Mouse (Mus musculus) mouse embryonic stem cell (cell line): ENCODE data around the gene Wnt10b.

Experiments used
- in situ Hi-C, 2 experiments: fragments of 300-500 bp; cut with MboI; formaldehyde crosslinking; loops; 1 replicate in 1 of 2; 3 replicates in 1 of 2; pipeline ENCODE4 v1.14.3; 2019 to 2020; ENCODE audit warnings: low sequenced_read_pairs in 2 of 2, low pct_unique_long_range_greater_than_20kb in 1 of 2, mixed read lengths in 1 of 2; ENCODE audit not compliant: unreplicated experiment in 1 of 2

Gene Wnt10b

GRCm38 (mm10) chr15:98799396-98799795 lies 21.4 kb upstream of the Wnt10b start:
- in situ Hi-C loops: loop anchor here in 1 of 2 experiments (10.0 to 25.0 kb wide), 2 partner anchors 295 to 787 kb away; partner anchors contain the start of genes Col2a1 and Dnajc22

- in situ Hi-C loops: loop anchor here in 1 of 2 experiments (10.0 to 25.0 kb wide), 2 partner anchors 296 to 787 kb away; partner anchors contain the start of genes Col2a1 and Dnajc22
Measured at GRCm38 (mm10) chr15:98798903-98799302, 21.0 kb upstream of the Wnt10b start.

GRCm38 (mm10) chr15:98797835-98798492 lies 20.0 kb upstream of the Wnt10b start:
- in situ Hi-C loops: loop anchor here in 1 of 2 experiments (10.0 to 25.0 kb wide), 2 partner anchors 297 to 786 kb away; partner anchors contain the start of genes Col2a1 and Dnajc22

GRCm38 (mm10) chr15:98796803-98797595 lies 19.0 kb upstream of the Wnt10b start:
- in situ Hi-C loops: loop anchor here in 1 of 2 experiments (10.0 to 25.0 kb wide), 2 partner anchors 298 to 785 kb away; partner anchors contain the start of genes Col2a1 and Dnajc22

- in situ Hi-C loops: loop anchor here in 1 of 2 experiments (10.0 to 25.0 kb wide), 2 partner anchors 302 to 781 kb away; partner anchors contain the start of genes Col2a1 and Dnajc22
Measured at GRCm38 (mm10) chr15:98793141-98793698, 15.3 kb upstream of the Wnt10b start.

- in situ Hi-C loops: loop anchor here in 1 of 2 experiments (10.0 to 25.0 kb wide), 2 partner anchors 302 to 780 kb away; partner anchors contain the start of genes Col2a1 and Dnajc22
Measured at GRCm38 (mm10) chr15:98792233-98793020, 14.5 kb upstream of the Wnt10b start.

GRCm38 (mm10) chr15:98791771-98792170 lies 13.8 kb upstream of the Wnt10b start:
- in situ Hi-C loops: loop anchor here in 1 of 2 experiments (10.0 to 25.0 kb wide), 2 partner anchors 303 to 779 kb away; partner anchors contain the start of genes Col2a1 and Dnajc22

GRCm38 (mm10) chr15:98791221-98791620 lies 13.3 kb upstream of the Wnt10b start:
- in situ Hi-C loops: loop anchor here in 1 of 2 experiments (10.0 to 25.0 kb wide), 2 partner anchors 304 to 779 kb away; partner anchors contain the start of genes Col2a1 and Dnajc22

- in situ Hi-C loops: loop anchor here in 1 of 2 experiments (10.0 to 25.0 kb wide), 2 partner anchors 304 to 778 kb away; partner anchors contain the start of genes Col2a1 and Dnajc22
Measured at GRCm38 (mm10) chr15:98790761-98791160, 12.8 kb upstream of the Wnt10b start.

- in situ Hi-C loops: loop anchor here in 1 of 2 experiments (10.0 to 25.0 kb wide), 2 partner anchors 305 to 778 kb away; partner anchors contain the start of genes Col2a1 and Dnajc22
Measured at GRCm38 (mm10) chr15:98789661-98790535, 11.9 kb upstream of the Wnt10b start, which contains the start of gene Wnt1. Wnt1 (plus strand) TSS chr15:98789857.

GRCm38 (mm10) chr15:98788972-98789660 lies 11.2 kb upstream of the Wnt10b start:
- in situ Hi-C loops: loop anchor here in 1 of 2 experiments (25.0 kb wide), 1 partner anchor 777 kb away; the partner anchor contains the start of gene Col2a1

GRCm38 (mm10) chr15:98787930-98788329 lies 10.0 kb upstream of the Wnt10b start:
- in situ Hi-C loops: loop anchor here in 1 of 2 experiments (25.0 kb wide), 1 partner anchor 776 kb away; the partner anchor contains the start of gene Col2a1

- in situ Hi-C loops: loop anchor here in 1 of 2 experiments (25.0 kb wide), 1 partner anchor 773 kb away; the partner anchor contains the start of gene Col2a1
Measured at GRCm38 (mm10) chr15:98785744-98786143, 7.8 kb upstream of the Wnt10b start.

GRCm38 (mm10) chr15:98781166-98781565 lies 3.2 kb upstream of the Wnt10b start:
- in situ Hi-C loops: loop anchor here in 1 of 2 experiments (25.0 kb wide), 1 partner anchor 769 kb away; the partner anchor contains the start of gene Col2a1

- in situ Hi-C loops: loop anchor here in 1 of 2 experiments (25.0 kb wide), 1 partner anchor 768 kb away; the partner anchor contains the start of gene Col2a1
Measured at GRCm38 (mm10) chr15:98780573-98780972, 2.6 kb upstream of the Wnt10b start.
